Mouse (Mus musculus) spleen, adult 2 months (tissue): ENCODE data around the gene Slc37a1.

Experiments
- CTCF ChIP-seq: fragments of 200-500 bp; IDR thresholded peaks from 2 replicates; pipeline ENCODE4 v1.5.1; 2011; ENCODE audit warnings: mild to moderate bottlenecking, inconsistent platforms; ENCODE audit not compliant: insufficient read depth, insufficient read length, insufficient replicate concordance; ENCODE audit errors: extremely low read depth
- POLR2A ChIP-seq: fragments of 200-500 bp; IDR thresholded peaks from 2 replicates; pipeline ENCODE4 v1.6.1; 2011; ENCODE audit warnings: low read depth, low read length, inconsistent platforms

- no peak for TF ChIP-seq POLR2A
- no peak for TF ChIP-seq CTCF
Observed at GRCm38 (mm10) chr17:31271136-31271851, 15.3 kb upstream of the Slc37a1 start.
